Mouse (Mus musculus): ENCODE data around the gene Arhgef25. TPM values are rescaled to one million over a fixed set of nuclear protein-coding genes. Genes with fewer than 3 reads are reported as not detected.

Arhgef25 gene
- polyA plus RNA-seq, 1 experiment, result 8.5 TPM

GRCm38 (mm10) chr10:127182624-127183023, 7.3 kb downstream of the Arhgef25 start:
- Histone ChIP-seq H3K4me1 (ENCODE audit: control insufficient read depth, insufficient read depth, insufficient read length) (peaks cover 12% of the 10 kb centered on the region), H3K27me3 (ENCODE audit: control insufficient read depth, insufficient read depth, low read length) (peaks cover 25% of the 10 kb centered on the region), H3K36me3 (ENCODE audit: control insufficient read depth, insufficient read depth, low read length) (no peaks in the 10 kb centered on the region), H3K27ac (ENCODE audit: insufficient read depth, low read length) (no peak overlapping the region), H3K4me3 (ENCODE audit: extremely low read depth, insufficient read depth, insufficient read length) (no peak overlapping the region)
- WGBS, result 89% methylated on average over 4 of the region's 4 CpGs
- TF ChIP-seq CTCF (IDR thresholded peaks at IDR 0.05; ENCODE audit: extremely low read depth, insufficient read depth, insufficient read length, insufficient replicate concordance) (no peak), POLR2A (IDR thresholded peaks at IDR 0.05; ENCODE audit: low read depth, low read length) (no peak)
- no peak for DNase-seq (ENCODE audit: low read depth in 1 of 2, low spot score in 2 of 2)

- TF ChIP-seq POLR2A (IDR thresholded peaks at IDR 0.05; ENCODE audit: low read depth, low read length), result no peak
- H3K4me1 ChIP-seq (ENCODE audit: control insufficient read depth, insufficient read depth, insufficient read length), result peaks cover 16% of the 10 kb centered on the region
- no peak overlapping the region for H3K4me3 ChIP-seq (ENCODE audit: extremely low read depth, insufficient read depth, insufficient read length)
- H3K27ac ChIP-seq (ENCODE audit: insufficient read depth, low read length), result no peak overlapping the region
- peaks cover 26% of the 10 kb centered on the region for H3K27me3 ChIP-seq (ENCODE audit: control insufficient read depth, insufficient read depth, low read length)
- WGBS, result 83% methylated on average over 6 of the region's 6 CpGs
- DNase-seq (ENCODE audit: low read depth in 1 of 2, low spot score in 2 of 2), result no peak
- H3K36me3 ChIP-seq (ENCODE audit: control insufficient read depth, insufficient read depth, low read length), result no peaks in the 10 kb centered on the region
Measured at GRCm38 (mm10) chr10:127181566-127181965, 8.3 kb downstream of the Arhgef25 start.

- no peak overlapping the region for H3K27ac ChIP-seq (ENCODE audit: insufficient read depth, low read length)
- H3K27me3 ChIP-seq (ENCODE audit: control insufficient read depth, insufficient read depth, low read length), result peaks cover 24% of the 10 kb centered on the region
Measured at GRCm38 (mm10) chr10:127180695-127181047, 9.2 kb downstream of the Arhgef25 start.

GRCm38 (mm10) chr10:127179871-127180694, 9.8 kb downstream of the Arhgef25 start, which contains the start of gene Slc26a10:
Slc26a10 (minus strand) TSS chr10:127180645.
- Histone ChIP-seq H3K27me3 (ENCODE audit: control insufficient read depth, insufficient read depth, low read length) (peaks cover 24% of the 10 kb centered on the region), H3K4me1 (ENCODE audit: control insufficient read depth, insufficient read depth, insufficient read length) (peaks cover 16% of the 10 kb centered on the region), H3K4me3 (ENCODE audit: extremely low read depth, insufficient read depth, insufficient read length) (no peak within 1 kb of the TSS), H3K36me3 (ENCODE audit: control insufficient read depth, insufficient read depth, low read length) (no peaks in the 10 kb centered on the region), H3K27ac (ENCODE audit: insufficient read depth, low read length) (no peak within 1 kb of the TSS)
- DNase-seq (ENCODE audit: low read depth in 1 of 2, low spot score in 2 of 2), result no peak
- TF ChIP-seq CTCF (IDR thresholded peaks at IDR 0.05; ENCODE audit: extremely low read depth, insufficient read depth, insufficient read length, insufficient replicate concordance), result no peak
- TF ChIP-seq POLR2A (IDR thresholded peaks at IDR 0.05; ENCODE audit: low read depth, low read length), result no peak
- WGBS, result 7% methylated on average over 34 of the region's 34 CpGs

More at GRCm38 (mm10) chr10:127180695-127181047, 9.2 kb downstream of the Arhgef25 start:
- DNase-seq (ENCODE audit: low read depth in 1 of 2, low spot score in 2 of 2), result no peak
- no peak for TF ChIP-seq CTCF (IDR thresholded peaks at IDR 0.05; ENCODE audit: extremely low read depth, insufficient read depth, insufficient read length, insufficient replicate concordance)
- TF ChIP-seq POLR2A (IDR thresholded peaks at IDR 0.05; ENCODE audit: low read depth, low read length), result no peak
- Histone ChIP-seq H3K4me1 (ENCODE audit: control insufficient read depth, insufficient read depth, insufficient read length) (peaks cover 16% of the 10 kb centered on the region), H3K4me3 (ENCODE audit: extremely low read depth, insufficient read depth, insufficient read length) (no peak overlapping the region), H3K36me3 (ENCODE audit: control insufficient read depth, insufficient read depth, low read length) (no peaks in the 10 kb centered on the region)
- 69% methylated on average over 3 of the region's 3 CpGs for WGBS

GRCm38 (mm10) chr10:127178286-127179027, 11.4 kb downstream of the Arhgef25 start:
- WGBS, result 4% methylated on average over 41 of the region's 41 CpGs
- no peak for TF ChIP-seq CTCF (IDR thresholded peaks at IDR 0.05; ENCODE audit: extremely low read depth, insufficient read depth, insufficient read length, insufficient replicate concordance)
- TF ChIP-seq POLR2A (IDR thresholded peaks at IDR 0.05; ENCODE audit: low read depth, low read length), result no peak
- H3K4me3 ChIP-seq (ENCODE audit: extremely low read depth, insufficient read depth, insufficient read length), result no peak overlapping the region
- no peak overlapping the region for H3K27ac ChIP-seq (ENCODE audit: insufficient read depth, low read length)
- no peaks in the 10 kb centered on the region for H3K36me3 ChIP-seq (ENCODE audit: control insufficient read depth, insufficient read depth, low read length)
- DNase-seq (ENCODE audit: low read depth in 1 of 2, low spot score in 2 of 2), result no peak
- H3K27me3 ChIP-seq (ENCODE audit: control insufficient read depth, insufficient read depth, low read length), result peaks cover 21% of the 10 kb centered on the region
- H3K4me1 ChIP-seq (ENCODE audit: control insufficient read depth, insufficient read depth, insufficient read length), result peaks cover 16% of the 10 kb centered on the region

- H3K27me3 ChIP-seq (ENCODE audit: control insufficient read depth, insufficient read depth, low read length), result peaks cover 20% of the 10 kb centered on the region
- 4% methylated on average over 23 of the region's 23 CpGs for WGBS
- H3K36me3 ChIP-seq (ENCODE audit: control insufficient read depth, insufficient read depth, low read length), result 0 out of 2 replicates have a peak, but pooled peaks cover 3% of the 10 kb centered on the region
- no peak overlapping the region for H3K27ac ChIP-seq (ENCODE audit: insufficient read depth, low read length)
- peaks cover 16% of the 10 kb centered on the region for H3K4me1 ChIP-seq (ENCODE audit: control insufficient read depth, insufficient read depth, insufficient read length)
- TF ChIP-seq POLR2A (IDR thresholded peaks at IDR 0.05; ENCODE audit: low read depth, low read length) (no peak), CTCF (IDR thresholded peaks at IDR 0.05; ENCODE audit: extremely low read depth, insufficient read depth, insufficient read length, insufficient replicate concordance) (peak; percentile 68; the same call in 1 of the 2 replicates)
- no peak overlapping the region for H3K4me3 ChIP-seq (ENCODE audit: extremely low read depth, insufficient read depth, insufficient read length)
- peak in 1 of 2 experiments; percentile 44 for DNase-seq (ENCODE audit: low read depth in 1 of 2, low spot score in 2 of 2)
Measured at GRCm38 (mm10) chr10:127177719-127178118, 12.2 kb downstream of the Arhgef25 start.

All from spleen, adult 2 months (tissue).